Mouse (Mus musculus) stomach, postnatal 0 days (tissue): Measurements from ENCODE around the gene Onecut3.
A peak's percentile ranks its signal among the peaks of the same experiment; 100 is the strongest.

ENCODE experiments used
- CTCF ChIP-seq: IDR thresholded peaks from 2 replicates; pipeline ENCODE4 v1.5.1; 2016; ENCODE audit warnings: antibody characterized with exemption, low read depth, mild to moderate bottlenecking, moderate library complexity
- EP300 ChIP-seq: optimal IDR thresholded peaks from 2 replicates; pipeline ENCODE3; 2016; ENCODE audit warnings: antibody characterized with exemption

DNA sequence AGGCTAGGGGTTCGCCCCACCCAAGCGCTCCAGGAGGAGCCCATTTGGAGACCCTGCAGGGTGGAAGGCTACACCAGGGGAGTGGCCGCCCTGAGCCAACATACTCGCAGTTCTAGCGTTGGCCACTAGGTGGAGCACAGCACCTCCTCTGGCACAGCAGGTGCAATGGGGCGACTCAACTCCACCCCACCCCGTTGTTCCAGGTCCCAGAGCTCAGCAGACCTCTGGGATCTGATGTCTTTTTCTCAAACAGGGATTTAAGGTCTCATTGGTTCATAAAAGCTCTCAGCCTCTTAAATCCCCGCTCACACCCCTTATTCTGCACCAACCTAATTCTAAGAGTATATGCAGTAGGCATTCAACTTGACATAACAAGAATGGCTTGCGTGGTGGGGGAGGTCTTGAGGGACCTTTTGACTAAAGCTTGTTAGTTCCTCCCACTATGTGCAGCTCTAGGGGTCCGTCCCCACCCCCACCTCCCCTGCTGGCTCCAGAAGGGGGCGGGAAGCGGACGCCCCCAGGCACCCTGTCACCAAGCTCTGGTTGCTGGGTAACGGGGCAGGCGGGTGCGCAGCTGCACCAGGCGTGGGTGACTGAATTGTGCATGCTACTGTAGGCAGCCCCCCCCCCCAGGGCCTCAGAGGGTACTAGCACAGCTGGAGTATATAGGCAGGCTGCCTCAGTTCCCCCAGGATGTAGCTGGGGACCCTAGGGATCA is 71.9 kb downstream of the Onecut3 start:
- TF ChIP-seq CTCF: peak; percentile 94
- TF ChIP-seq EP300: no peak
